Mouse (Mus musculus) spleen, postnatal 36 days (tissue): ENCODE measurements around the gene Pde6h.

ENCODE experiments used
- DNase-seq, 2 experiments: peaks; one replicate each; pipeline ENCODE4 v3.0.0; 2022; ENCODE audit warnings: low spot score in 2 of 2, mixed read lengths in 1 of 2

Gene Pde6h

DNA sequence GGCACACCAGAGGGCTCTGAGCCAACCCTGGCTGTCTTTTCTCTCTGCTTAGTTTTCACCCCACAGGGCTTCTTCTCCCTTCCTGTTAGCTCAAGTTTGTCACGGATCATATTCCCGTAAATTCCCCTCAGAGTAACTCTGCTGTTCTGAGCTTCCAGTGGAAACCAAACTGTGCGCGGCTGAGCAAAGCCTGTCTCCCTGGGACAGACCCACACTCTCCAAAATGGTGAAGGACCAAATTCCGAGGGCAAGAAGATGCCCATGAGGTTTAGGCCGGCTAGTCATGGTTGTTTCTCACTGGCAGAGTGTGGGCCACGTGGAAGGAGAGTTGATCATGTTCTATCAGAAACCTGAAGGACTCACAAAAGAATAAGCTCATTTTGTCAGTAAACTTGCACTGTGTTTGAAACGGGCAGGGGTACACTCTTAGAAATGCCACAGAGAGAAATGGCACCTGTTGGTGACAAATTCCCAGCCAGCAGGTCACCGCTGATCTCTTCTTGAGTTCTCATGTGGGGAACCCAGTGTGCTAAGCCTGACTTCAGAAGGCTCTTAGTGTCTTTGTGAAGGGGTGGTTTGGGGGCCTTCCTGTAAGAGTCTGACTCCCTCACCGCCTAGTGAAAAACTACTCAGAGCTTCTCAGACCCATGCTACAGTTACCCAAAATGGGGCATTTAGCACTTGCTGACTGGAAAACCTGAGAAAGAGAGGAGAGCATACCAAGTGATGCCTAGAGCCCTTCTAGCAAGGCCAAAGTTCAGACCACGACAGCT is 16.7 kb downstream of the Pde6h start:
- peak; percentile 37 to 59 for DNase-seq

DNA sequence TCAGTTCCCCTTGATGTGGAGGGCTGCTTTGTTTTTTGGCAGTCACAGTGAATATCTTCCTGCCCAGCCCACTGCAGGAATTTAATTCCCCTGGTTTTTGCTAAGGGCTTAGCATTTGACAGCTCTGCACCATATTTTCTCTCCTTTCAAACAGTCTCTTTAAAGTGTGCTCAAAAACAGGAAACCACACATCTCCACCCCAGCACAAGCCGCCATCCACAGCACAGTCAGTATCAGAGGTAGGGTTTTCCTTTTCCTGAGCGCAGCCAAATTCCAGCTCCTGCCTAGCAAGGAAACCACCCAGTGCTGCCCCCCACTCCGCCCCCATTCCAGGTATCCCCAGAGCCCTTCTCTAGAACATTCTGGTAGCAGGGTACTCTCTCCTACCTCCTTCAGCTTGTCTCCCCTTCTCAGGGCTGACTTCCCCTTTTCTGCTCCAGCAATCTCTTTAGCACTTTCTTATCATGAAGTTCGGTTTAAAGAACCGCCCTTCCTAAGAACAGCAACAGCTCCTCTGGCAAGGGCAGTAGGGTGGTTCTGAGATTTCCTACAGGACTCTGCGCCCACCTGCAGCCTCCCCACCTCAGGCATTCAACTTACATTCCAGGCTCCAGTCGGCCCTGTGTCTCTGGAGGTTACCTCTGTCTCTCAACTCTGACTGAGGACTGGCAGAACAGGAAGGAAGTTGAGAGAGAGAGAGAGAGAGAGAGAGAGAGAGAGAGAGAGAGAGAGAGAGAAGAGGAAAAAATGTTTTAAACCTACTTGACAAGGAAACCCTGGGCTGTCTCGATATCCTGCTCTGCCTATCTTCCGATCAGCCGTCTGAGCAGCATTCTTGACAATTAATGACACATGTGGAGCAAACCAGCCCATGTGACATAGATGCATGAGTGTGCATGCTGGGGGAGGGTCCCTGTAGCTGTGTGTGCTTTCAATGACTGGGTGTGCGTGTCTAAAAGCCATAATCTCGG is 17.7 kb downstream of the Pde6h start, which contains the start of gene Arhgdib:
TSS of gene Arhgdib (minus strand) at position 849 of the 971 bp plus-strand sequence.
- peak; percentile 67 to 74 for DNase-seq

DNA sequence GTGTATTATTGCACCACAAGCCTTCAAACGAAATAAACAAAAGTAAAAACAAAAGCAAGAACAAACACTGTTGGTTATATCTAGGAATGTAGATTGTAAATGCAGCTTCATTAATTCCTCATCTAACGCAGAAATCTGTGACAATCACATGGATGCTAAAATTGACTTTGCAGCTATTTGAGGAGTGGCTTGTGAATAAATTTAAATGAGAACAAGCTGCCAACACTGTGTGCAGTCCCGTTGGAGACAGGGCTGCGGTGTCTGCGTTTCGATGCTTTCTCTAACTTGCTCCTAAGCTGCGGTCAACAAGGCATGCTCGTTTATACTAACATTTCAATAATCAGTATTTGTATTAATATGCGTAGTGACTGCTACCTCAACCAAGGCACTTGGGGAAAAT is 18.6 kb downstream of the Pde6h start:
- DNase-seq: no peak

DNA sequence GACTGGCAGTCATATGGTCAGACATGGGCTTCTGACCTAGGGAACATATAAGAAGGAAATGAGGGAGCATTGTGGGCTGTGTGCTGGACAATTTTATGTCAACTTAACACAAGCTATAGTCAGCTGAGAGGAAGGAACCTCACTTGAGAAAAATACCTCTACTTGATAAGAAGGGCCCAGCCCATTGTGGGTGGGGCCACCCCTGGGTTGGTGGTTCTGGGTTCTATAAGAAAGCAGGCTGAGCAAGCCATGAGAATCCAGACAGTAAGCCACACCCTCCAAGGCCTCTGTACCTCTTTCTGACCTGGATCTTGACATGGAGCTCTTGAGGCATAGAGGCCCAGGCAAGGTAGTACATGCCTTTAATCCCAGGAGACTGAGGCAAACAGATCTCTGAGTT is 19.8 kb downstream of the Pde6h start:
- DNase-seq: peak; percentile 68 to 78

DNA sequence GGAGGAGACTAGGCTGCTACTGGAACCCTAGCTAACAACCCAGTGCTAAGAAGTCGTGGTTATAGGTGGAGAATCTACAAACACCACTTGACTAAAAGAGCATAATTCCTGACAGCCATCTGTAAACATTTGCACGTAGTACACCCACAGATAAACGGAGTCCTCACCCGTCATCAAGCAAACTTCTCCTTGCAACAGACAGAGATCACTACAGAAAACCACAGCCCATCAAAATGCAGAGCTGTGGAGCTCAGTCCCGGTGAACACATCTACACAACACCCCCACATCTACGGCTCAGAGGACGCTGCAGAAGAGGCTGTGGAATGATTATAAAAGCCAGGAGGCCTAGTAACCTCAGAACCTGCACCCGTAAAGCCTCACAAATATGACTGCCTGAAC is 20.9 kb downstream of the Pde6h start:
- DNase-seq: peak in 1 of 2 experiments; percentile 47

DNA sequence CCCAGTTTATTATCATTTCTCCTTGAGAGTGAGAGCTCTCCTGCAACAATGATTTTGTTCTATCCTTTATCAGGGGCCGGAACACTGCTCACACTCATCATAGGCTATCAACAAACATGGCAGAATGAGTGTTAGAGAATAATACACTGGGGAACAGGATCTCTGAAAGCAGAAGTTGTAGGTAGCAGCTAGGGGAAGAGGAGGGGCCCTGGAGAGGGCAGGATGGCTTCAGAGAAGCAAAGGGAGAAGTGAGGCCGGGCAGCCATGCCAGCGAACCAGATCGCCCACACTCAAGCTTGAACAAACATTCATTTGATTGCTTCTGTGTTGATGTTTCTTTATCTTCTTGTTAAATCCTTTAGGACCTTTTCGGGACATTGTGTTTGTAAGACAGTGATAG is 22.6 kb downstream of the Pde6h start:
- DNase-seq: peak; percentile 80

DNA sequence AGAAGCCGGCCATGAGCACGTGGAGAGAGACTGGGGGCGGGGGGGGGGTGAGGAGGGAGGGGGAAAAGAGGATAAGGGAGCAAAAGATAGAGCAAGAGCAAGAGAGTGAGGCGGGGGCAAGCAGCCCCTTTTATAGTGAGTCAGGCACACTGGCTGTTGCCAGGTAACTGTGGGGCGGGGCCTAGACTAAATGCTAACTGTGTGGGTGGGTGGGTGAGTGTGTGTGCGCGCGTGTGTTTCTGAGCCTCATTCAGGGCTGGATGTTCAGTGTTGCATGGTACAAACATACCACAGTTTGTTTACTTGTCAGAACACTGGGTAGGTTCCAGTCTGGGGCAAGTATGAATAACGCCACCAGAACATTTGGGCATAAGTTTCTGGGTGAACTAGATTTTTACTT is 23.3 kb downstream of the Pde6h start:
- peak; percentile 61 to 65 for DNase-seq

DNA sequence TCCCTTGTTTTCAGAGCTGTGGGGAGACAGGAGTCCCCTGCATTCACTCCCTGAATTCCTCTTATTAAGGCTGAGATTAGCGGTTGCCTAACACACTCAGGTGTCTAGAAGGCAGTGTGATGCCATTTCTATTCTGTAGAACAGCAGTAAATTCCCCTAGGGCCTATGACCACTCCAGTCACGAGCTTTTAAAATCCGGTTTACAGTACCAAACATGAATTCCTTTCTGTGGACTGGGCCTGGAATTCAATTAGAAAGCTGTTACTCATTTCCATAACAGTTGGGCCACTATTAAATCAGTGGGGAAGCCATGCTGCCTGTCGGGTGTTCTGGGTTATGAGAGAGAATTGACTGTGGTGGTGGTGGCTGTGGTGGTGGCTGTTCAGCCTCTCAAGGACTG is 24.1 kb downstream of the Pde6h start:
- no peak for DNase-seq

DNA sequence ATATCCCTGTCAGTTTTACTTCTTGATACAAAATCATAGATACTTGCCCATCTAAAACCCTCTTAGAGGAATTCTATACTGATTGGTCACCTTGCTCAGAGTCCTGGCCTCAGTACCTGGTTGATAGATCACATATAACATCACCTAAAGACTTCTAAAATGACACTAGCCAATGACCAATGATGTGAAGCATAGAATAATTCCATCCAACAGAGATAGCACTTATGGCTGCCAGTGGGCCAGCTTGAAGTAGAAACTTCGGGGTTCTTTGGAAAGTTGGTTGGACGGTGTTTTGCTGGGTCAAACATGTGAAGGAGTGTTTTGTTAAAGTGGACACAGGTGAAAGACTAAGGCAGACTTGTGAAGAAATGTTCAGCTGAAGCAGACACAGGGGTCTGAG is 26.5 kb downstream of the Pde6h start:
- DNase-seq: no peak

DNA sequence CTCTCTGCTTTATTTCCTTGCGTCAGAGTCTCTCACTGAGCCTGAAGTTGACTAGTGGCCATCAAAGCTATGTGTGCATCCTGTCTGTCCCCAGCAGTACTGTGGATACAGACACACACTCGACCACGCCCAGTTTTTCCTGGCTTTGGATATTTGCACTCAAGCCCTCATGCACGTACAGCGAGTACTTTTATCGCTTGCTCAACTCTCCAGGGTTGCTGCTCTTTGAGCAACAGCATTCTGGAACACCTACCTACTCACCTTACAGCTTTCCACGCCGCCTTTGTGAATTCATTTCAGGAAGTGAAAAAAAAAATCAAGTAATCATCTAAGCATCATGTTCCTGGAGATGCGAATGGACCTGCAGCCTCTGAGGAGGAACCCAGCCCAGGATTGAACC is 29.3 kb downstream of the Pde6h start:
- DNase-seq: no peak

DNA sequence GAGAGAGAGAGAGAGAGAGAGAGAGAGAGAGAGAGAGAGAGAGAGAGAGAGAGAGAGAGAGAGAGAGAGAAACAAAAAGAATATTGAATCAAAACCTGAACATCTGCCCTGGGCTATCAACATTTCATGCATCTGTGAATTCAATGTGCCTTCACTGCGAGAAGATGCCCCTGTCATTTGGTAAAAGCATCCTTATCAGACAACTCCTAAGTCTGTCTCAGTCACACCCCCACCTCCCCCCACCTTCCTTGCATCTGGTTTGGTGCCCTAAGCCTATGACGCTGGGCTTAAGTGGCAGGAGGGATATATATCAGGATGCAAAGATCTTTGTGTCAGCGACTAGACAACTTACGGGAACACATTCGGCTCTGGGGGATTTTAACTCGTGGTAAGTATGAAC is 30.6 kb downstream of the Pde6h start:
- no peak for DNase-seq

DNA sequence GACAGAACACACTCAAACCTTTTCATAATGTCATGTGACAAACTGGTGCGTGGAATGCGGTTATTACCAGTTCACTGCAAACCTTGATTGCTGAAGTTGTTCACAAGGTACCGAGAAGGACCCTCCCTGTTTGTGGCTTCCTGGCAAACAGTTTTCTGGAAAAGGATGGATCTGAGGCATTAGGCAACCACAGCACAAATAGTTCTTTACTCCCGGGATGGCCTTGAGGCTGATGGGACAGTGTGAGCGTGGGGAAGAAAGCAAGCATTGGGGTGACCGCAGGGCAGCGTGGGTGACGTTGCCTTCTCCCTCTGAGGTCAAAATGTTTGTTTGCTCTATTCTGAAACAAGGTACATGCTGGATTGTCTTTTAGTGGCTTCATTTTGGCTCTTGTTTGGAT is 31.1 kb downstream of the Pde6h start:
- no peak for DNase-seq

DNA sequence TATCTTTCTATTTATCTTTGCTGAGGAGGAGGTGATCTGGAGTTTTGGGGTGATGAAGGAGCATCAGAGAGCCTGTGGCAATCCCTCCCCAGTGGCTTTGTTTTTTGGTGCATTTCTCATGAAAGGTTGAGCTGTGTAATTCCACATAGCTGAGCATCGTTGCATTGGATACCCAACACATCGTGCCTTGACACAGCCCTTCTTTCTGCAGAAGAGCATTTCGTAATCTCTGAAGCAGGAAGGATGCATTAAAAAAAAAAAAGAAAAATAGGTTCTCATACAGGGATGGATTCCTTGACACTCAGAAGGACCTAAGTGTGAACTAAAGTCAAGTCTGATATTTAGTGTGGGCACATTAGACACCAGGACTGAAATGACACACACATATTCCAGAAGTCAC is 31.6 kb downstream of the Pde6h start:
- no peak for DNase-seq

DNA sequence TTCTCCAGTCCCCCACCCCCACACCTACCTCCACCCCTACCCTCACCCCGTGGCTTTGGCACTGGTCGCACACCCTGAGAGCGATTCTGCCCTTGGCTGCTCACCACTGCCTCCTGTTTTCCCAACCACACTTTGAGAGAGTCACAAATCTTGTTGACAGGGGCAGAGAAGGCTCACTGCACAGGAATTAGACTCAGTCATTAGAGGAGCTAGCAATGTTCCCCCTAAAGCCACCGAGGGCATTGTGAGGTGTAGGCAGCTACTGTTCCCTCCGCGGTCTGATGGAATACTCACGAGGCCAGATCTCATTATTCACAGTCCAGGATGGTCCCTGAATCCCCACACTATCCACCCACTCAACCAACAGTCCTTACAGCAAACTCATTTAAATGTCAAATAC is 33.4 kb downstream of the Pde6h start:
- no peak for DNase-seq

DNA sequence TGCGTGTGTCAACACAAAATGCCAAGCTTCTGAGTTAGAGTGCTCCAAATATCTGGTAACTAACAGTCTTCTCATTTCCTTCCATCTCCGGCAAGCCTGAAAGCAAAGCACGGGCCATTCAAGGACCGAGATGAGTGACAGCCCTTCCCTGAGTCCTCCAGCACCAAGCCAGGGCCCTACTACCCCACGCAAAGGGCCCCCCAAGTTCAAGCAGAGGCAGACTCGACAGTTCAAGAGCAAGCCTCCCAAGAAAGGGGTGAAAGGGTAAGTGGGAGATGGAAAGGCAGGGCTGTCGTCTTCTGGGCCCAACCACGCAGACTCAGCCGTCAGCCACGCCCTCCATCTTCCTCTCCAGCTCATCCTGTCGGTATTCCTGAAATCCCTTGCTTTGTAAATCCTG is 35.5 kb downstream of the Pde6h start:
- no peak for DNase-seq

DNA sequence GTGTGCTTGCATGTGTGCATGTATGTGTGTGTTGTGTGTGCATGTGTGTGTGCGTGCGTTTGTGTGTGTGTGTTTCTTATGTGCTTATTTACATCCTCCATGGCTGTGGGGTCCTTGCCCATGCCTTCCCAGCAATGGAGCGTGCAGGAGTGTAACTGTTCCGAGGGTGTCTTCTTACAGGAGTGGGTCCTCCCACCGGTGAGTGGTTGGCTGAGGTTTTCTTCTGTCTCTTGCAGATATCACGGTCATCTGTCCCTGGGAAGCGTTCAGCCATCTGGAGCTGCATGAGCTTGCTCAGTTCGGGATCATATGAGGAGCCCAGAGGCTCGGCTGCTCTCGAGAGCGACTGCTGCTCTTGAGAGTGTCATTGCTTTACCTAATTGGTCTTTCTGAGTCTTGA is 39.3 kb downstream of the Pde6h start:
- DNase-seq: no peak

DNA sequence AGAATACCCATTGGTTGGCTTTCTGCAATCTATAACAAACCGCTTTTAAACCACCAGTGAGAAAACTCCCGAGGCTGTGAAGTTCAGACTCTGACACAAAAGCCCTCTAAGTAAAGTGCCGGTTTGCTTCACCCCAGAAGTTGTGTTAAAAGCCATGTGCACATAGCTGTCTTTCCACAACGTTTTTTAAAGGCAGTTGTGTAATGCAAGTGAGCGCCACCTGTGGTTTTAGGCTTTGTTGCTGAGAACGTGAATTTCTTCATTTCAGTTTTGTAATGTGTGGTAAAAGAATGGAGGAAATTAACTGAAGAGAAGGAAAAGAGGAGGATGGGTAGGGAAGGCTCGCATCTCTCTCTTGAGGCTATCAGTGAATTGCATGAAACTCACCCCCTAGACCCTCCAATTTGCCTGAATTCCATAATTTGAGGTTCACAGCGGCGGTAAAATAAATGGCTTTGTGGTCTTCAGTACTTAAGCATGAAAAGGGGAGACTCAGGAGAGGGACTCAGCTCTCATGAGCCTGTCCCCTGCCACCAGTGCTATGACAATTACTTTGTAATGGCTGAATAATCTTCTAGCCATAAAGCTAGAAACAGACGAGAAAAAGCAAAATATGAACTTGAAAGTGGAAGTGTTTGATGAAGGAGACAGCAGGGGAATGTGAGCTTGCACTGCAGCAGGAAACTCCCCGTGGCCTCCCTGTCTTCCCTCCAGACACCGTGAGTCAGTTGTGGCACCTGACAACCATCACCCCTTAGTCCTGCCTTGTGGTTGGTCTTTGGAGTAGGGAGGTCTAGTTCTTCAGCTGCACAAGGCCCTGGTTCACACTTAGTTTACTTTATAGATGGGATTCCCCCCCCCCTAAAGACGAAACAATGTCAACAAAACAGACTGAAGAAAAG is 41.2 kb downstream of the Pde6h start:
- DNase-seq: peak; percentile 43 to 55

DNA sequence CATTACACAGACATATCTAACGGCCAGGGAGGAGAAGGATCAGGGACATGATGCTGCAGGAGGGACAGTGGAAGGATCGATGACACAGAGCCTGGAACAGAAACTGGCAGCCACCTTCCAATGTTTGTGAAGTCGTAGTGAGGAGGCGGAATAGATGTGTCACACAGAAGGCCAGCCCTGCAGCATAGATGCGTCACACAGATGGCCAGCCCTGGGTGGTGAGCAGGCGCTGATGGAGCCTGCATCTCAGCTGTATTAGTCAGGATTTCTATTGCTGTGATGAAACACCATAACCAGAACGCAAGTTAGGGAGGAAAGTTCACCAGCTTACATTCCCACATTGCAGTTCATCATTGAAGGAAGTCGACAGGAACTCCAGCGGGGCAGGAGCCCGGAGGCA is 42.3 kb downstream of the Pde6h start:
- no peak for DNase-seq

DNA sequence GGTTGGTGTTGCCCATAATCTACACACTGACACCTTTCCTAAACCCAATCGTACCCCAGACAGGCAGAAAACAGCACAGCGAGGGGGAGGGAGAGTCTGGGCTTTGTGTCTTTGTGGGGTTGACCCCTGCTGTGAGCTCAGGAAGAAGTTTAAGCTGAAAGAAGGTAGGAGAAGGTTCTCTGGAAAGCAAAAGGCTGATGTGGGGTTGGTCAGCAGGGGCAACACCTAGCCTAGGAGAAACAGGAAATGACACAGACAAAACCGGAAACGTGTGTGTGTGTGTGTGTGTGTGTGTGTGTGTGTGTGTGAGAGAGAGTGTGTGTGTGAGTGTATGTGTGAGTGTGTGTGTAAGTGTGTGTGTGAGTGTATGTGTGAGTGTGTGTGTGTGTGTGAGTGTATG is 43.8 kb downstream of the Pde6h start:
- peak in 1 of 2 experiments; percentile 41 for DNase-seq

DNA sequence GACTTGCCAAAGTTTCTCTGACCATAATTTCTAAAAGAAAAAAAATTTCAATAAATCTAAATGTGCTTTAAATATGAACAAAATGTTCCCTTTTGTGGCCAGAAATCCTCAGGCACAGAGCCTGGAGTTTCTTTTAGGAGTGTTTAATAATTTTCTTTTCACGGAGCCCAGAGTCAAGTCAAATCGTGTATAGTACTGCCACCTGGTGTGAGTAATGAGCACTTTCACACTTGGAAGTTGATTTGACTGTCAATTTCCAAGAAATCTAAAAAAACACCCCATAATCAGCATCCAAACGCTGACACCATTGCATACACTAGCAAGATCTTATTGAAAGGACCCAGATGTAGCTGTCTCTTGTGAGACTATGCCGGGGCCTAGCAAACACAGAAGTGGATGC is 45.2 kb downstream of the Pde6h start:
- peak in 1 of 2 experiments; percentile 26 for DNase-seq

DNA sequence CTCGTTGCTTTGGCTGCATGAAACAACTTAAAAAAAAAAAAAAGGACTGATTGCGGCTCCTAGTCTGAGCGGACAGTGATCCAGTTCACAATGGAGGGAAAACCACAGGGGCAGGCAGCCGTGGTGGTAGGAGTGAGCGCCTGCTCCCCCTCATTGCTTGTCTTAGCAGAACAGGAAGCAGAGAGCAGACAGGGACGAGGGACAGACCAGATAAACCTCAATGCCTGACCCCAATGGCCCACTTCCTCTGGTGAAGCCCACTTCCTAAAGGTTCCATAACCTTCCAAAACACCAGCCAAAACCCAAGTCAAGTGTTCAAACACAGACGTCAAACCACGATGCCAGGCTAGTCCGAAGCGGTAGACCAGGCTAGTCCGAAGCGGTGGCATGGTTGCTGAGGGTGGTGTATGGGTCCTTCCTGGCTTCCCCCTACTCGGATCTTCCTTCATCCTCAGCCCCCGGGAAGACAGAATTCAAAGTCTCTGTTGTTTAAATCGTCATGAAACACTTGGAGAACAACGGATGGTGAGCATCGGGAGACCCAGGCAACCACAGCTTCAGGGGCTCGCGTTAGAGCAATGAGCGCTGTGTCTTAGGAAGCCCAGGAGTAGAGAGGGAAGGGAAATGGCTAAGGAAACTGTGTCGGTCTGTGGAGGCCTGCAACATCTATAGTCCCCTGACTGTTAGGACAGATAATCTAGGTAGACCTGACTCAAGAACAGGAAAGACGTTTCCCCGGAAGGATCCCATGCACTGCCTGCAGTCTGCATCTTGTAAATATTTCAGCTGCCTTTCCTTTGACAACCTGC is 55.8 kb downstream of the Pde6h start:
- no peak for DNase-seq
